ENCODE assay signal across 9 mouse cellular contexts in the genomic region with DNA sequence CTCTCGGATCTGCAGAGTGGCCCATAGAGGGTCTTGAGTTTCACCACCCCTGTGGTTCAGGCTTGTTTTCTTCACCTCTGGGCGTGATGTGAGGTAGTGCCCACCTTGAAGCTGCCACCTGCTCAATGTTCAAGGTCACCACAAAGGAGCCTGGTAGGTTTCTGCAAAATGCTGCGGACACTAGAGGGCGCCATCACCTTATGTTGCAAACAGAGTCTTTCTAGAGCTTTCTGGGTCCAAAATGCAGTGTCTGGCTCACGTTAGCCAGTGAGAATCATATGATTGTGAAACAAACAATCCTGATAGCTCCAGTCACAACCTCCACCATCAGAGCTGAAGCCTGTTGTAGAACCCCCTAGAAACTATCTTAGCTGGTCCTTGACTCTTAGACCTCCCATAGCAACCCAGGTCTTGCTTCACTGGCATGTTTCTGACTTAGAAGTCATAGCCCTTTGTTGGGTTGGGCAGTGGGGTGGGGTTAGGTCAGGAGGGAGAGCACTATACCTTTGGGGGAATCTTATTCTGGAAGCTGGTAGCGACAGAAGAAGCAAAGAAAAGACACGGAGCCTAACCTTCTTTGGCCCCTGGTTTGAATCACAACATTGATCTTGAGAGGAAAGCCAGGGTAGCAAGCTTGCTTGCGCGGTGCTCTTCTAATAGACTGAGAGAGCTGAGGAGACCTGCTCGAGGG.
A peak's percentile ranks its signal among the peaks of the same experiment; 100 is the strongest.
DNase-seq lines count a peak whose midpoint lies in the region; ATAC-seq and TF ChIP-seq lines count a peak whose summit lies in the region.
"Had no signal": no experiment of that assay in that cellular context is flagged by ENCODE, and none has a peak within 500 bp of the region (broad histone marks: within the 10 kb centered on the region; RNA-seq: fewer than 3 reads in every experiment).

No protein-coding gene starts in this region.

- peak; percentile 86 to 97 (median 89) for TF ChIP-seq CTCF in MEL (IDR thresholded peaks at IDR 0.05 in 2 of 3, conservative IDR thresholded peaks at IDR 0.05 in 1 of 3; ENCODE audit: control insufficient read depth in 1 of 3, insufficient read depth in 1 of 3, low read depth in 2 of 3, low read length in 3 of 3, poor library complexity in 1 of 3, severe bottlenecking in 1 of 3)

- H3K4me2 ChIP-seq in forebrain, embryonic 11.5 days (ENCODE audit: low read depth, low read length, severe bottlenecking), result no peak overlapping the region
- H3K4me2 ChIP-seq: lung, embryonic 15.5 days had no signal

- no peak for TF ChIP-seq POLR2A in MEL (IDR thresholded peaks at IDR 0.05; ENCODE audit: control insufficient read depth in 1 of 2, insufficient read depth in 1 of 2, low read depth in 1 of 2, low read length in 2 of 2, poor library complexity in 1 of 2)

- H3K9me3 ChIP-seq in MEL (replicated peaks; ENCODE audit: insufficient read depth, low read length), result no peaks in the 10 kb centered on the region
- H3K9me3 ChIP-seq in forebrain, embryonic 11.5 days (ENCODE audit: control insufficient read depth, low read length), result no peaks in the 10 kb centered on the region
- H3K9me3 ChIP-seq: lung, embryonic 15.5 days had no signal

- peak; percentile 92 for TF ChIP-seq RAD21 in MEL (IDR thresholded peaks at IDR 0.05; ENCODE audit: low read depth, low read length)

- peaks cover 2% of the 10 kb centered on the region; the same call in 1 of the 2 replicates for H3K79me2 ChIP-seq in MEL (ENCODE audit: control insufficient read depth, insufficient read depth, low read length, poor library complexity)

- peaks cover 0 to 5% of the 10 kb centered on the region in 2 experiments; a peak in 2 of 4 replicates for H3K36me3 ChIP-seq in MEL (ENCODE audit: control insufficient read depth in 1 of 2, insufficient read depth in 2 of 2, low read length in 2 of 2)
- H3K36me3 ChIP-seq in forebrain, embryonic 11.5 days (ENCODE audit: control insufficient read depth, insufficient read depth, low read length), result no peaks in the 10 kb centered on the region
- H3K36me3 ChIP-seq: lung, embryonic 15.5 days had no signal

- no peak overlapping the region for H3K9ac ChIP-seq in MEL (ENCODE audit: control insufficient read depth, low read depth, low read length, poor library complexity, severe bottlenecking)
- no peak overlapping the region for H3K9ac ChIP-seq in forebrain, embryonic 11.5 days (ENCODE audit: low read length)
- H3K9ac ChIP-seq: lung, embryonic 15.5 days had no signal

- ATAC-seq in forebrain, embryonic 11.5 days (replicated peaks; ENCODE audit: low FRiP score), result peak; percentile 40

- peaks cover 4 to 5% of the 10 kb centered on the region in 2 experiments; a peak in 3 of 4 replicates for H3K27me3 ChIP-seq in MEL (ENCODE audit: control insufficient read depth in 1 of 2, insufficient read depth in 2 of 2, low read length in 2 of 2)
- H3K27me3 ChIP-seq in forebrain, embryonic 11.5 days (ENCODE audit: control insufficient read depth, insufficient read depth, low read length), result no peaks in the 10 kb centered on the region; the same call in 1 of the 2 replicates
- H3K27me3 ChIP-seq: lung, embryonic 15.5 days had no signal

- H3K4me3 ChIP-seq in MEL (ENCODE audit: control insufficient read depth in 1 of 2, insufficient read depth in 1 of 2, low read depth in 2 of 2, low read length in 2 of 2), result peak overlapping the region in 1 of 2 experiments; percentile 45; a peak in 1 of 4 replicates
- H3K4me3 ChIP-seq in forebrain, embryonic 11.5 days (ENCODE audit: low read depth, low read length), result no peak overlapping the region
- H3K4me3 ChIP-seq: lung, embryonic 15.5 days had no signal

- WGBS in forebrain, embryonic 11.5 days, result 52% methylated on average over 10 of the region's 10 CpGs

- no peak overlapping the region for H3K27ac ChIP-seq in MEL (ENCODE audit: control insufficient read depth, low read depth, low read length)
- no peak overlapping the region for H3K27ac ChIP-seq in forebrain, embryonic 11.5 days (ENCODE audit: low read depth, low read length)
- H3K27ac ChIP-seq: lung, embryonic 15.5 days had no signal

- TF ChIP-seq EP300 in MEL (IDR thresholded peaks at IDR 0.05; ENCODE audit: low read depth in 1 of 2, low read length in 2 of 2), result 0 out of 4 replicates have a peak, but pooled peaks of 1 of the 2 experiments have one; percentile 3

- H3K4me1 ChIP-seq in MEL (ENCODE audit: control insufficient read depth in 1 of 2, insufficient read depth in 2 of 2, low read length in 2 of 2), result peaks cover 4 to 6% of the 10 kb centered on the region in 2 experiments; a peak in 3 of 4 replicates
- no peaks in the 10 kb centered on the region for H3K4me1 ChIP-seq in forebrain, embryonic 11.5 days (replicated peaks; ENCODE audit: control insufficient read depth, insufficient read depth, low read length)
- H3K4me1 ChIP-seq: lung, embryonic 15.5 days had no signal

- DNase-seq in MEL (ENCODE audit: low read depth, low spot score), result peak; percentile 90
- peak; percentile 60 for DNase-seq in c-Kit-negative CD71-positive TER-119-positive erythroid progenitor cells, embryonic 14.5 days (ENCODE audit: low read depth, low spot score)
- peak; percentile 94 for DNase-seq in forebrain, embryonic 11.5 days (ENCODE audit: low spot score)
- peak; percentile 92 for DNase-seq in heart, postnatal 4 days
- peak; percentile 86 for DNase-seq in layer of hippocampus, adult 9-10 months (ENCODE audit: low spot score)
- peak; percentile 70 to 87 for DNase-seq in lung, postnatal 4 days
- peak; percentile 71 for DNase-seq in right cerebral cortex, postnatal 25 days
- peak; percentile 73 to 81 for DNase-seq in urinary bladder, postnatal 36 days (ENCODE audit: low spot score in 2 of 2)

TF ChIP-seq in MEL, 35 proteins besides CTCF, POLR2A, EP300 and RAD21:
- TF ChIP-seq BHLHE40 (IDR thresholded peaks at IDR 0.05; ENCODE audit: borderline replicate concordance, low read depth, low read length), result peak; percentile 54; the same call in 1 of the 2 replicates
- TF ChIP-seq ELF1 (IDR thresholded peaks at IDR 0.05; ENCODE audit: low read depth, low read length), result no peak
- peak; percentile 78 for TF ChIP-seq ZC3H11A (IDR thresholded peaks at IDR 0.05; ENCODE audit: low read depth, low read length)
- 0 out of 2 replicates have a peak, but pooled peaks have one; percentile 35 for TF ChIP-seq MYC (IDR thresholded peaks at IDR 0.05; ENCODE audit: low read depth, low read length)
- peak; percentile 72 for TF ChIP-seq SMC3 (IDR thresholded peaks at IDR 0.05; ENCODE audit: low read depth, low read length)
- TF ChIP-seq JUND (IDR thresholded peaks at IDR 0.05; ENCODE audit: low read depth, low read length), result no peak
- peak; percentile 25; the same call in 1 of the 2 replicates for TF ChIP-seq TCF12 (IDR thresholded peaks at IDR 0.05; ENCODE audit: low read depth, low read length)
- peak; percentile 35 for TF ChIP-seq SIN3A (IDR thresholded peaks at IDR 0.05; ENCODE audit: low read length)
- TF ChIP-seq POLR2AphosphoS2 (IDR thresholded peaks at IDR 0.05; ENCODE audit: low read length), result no peak
